Mouse (Mus musculus): ENCODE data around the gene Fam214a. TPM values are rescaled to one million over a fixed set of nuclear protein-coding genes. Genes with fewer than 3 reads are reported as not detected.

Fam214a gene
- polyA plus RNA-seq, 1 experiment from 2014 or later = 12.0 TPM

- H3K27me3 ChIP-seq = no peaks in the 10 kb centered on the region
Measured at GRCm38 (mm10) chr9:75019592-75019991, 66.9 kb downstream of the Fam214a start.

GRCm38 (mm10) chr9:75020561-75020960 is 67.9 kb downstream of the Fam214a start:
- Histone ChIP-seq H3K27ac (no peak overlapping the region), H3K4me1 (no peaks in the 10 kb centered on the region), H3K9me3 (no peaks in the 10 kb centered on the region), H3K9ac (no peak overlapping the region), H3K4me3 (no peak overlapping the region), H3K27me3 (no peaks in the 10 kb centered on the region), H3K4me2 (no peak overlapping the region), H3K36me3 (peaks cover 7% of the 10 kb centered on the region; the same call in 1 of the 2 replicates)
- 73% methylated on average over 4 of the region's 4 CpGs for WGBS
- ATAC-seq (ENCODE audit: borderline replicate concordance, extremely low read depth, low FRiP score, low TSS enrichment) = no peak

More at GRCm38 (mm10) chr9:75019592-75019991, 66.9 kb downstream of the Fam214a start:
- ATAC-seq (ENCODE audit: borderline replicate concordance, extremely low read depth, low FRiP score, low TSS enrichment) = no peak
- Histone ChIP-seq H3K9ac (no peak overlapping the region), H3K4me2 (no peak overlapping the region), H3K27ac (no peak overlapping the region), H3K4me3 (no peak overlapping the region), H3K9me3 (no peaks in the 10 kb centered on the region), H3K36me3 (peaks cover 7% of the 10 kb centered on the region; the same call in 1 of the 2 replicates), H3K4me1 (no peaks in the 10 kb centered on the region)
- WGBS = 74% methylated on average over 3 of the region's 3 CpGs

- no peak overlapping the region for H3K9ac ChIP-seq
- peaks cover 7% of the 10 kb centered on the region; the same call in 1 of the 2 replicates for H3K36me3 ChIP-seq
- no peak overlapping the region for H3K4me2 ChIP-seq
- H3K4me1 ChIP-seq = no peaks in the 10 kb centered on the region
- no peak overlapping the region for H3K4me3 ChIP-seq
- 74% methylated on average over 7 of the region's 7 CpGs for WGBS
- H3K27ac ChIP-seq = no peak overlapping the region
- ATAC-seq (ENCODE audit: borderline replicate concordance, extremely low read depth, low FRiP score, low TSS enrichment) = no peak
- H3K9me3 ChIP-seq = no peaks in the 10 kb centered on the region
- no peaks in the 10 kb centered on the region for H3K27me3 ChIP-seq
Measured at GRCm38 (mm10) chr9:75022546-75022945, 69.9 kb downstream of the Fam214a start.

- Histone ChIP-seq H3K9me3 (no peaks in the 10 kb centered on the region), H3K27me3 (no peaks in the 10 kb centered on the region), H3K9ac (no peak overlapping the region), H3K4me2 (no peak overlapping the region), H3K4me1 (no peaks in the 10 kb centered on the region), H3K36me3 (peaks cover 7% of the 10 kb centered on the region; the same call in 1 of the 2 replicates), H3K4me3 (no peak overlapping the region), H3K27ac (no peak overlapping the region)
- WGBS = 52% methylated on average over 5 of the region's 5 CpGs
- ATAC-seq (ENCODE audit: borderline replicate concordance, extremely low read depth, low FRiP score, low TSS enrichment) = no peak
Measured at GRCm38 (mm10) chr9:75023150-75023894, 70.6 kb downstream of the Fam214a start.

DNA sequence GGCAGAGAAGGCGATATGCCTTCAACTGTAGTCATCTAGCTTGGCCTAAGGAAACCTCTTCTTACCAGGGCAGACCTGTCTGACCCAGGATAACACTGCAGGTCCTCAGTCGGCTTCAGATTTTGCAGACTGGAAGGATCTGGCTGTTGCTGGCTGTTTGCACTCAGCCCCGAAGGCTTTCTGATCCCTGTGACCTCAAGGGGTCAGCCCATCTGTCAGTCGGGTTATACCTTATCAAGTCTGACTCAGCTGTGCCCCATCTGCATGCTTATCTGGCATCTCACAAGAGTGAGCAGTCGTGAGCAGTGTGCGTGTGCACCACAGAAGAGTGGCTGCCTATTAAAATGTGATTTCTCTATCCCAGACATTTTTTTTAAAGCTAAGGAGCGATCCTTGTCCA is 71.4 kb downstream of the Fam214a start:
- WGBS = 36% methylated on average over 7 of the region's 7 CpGs
- ATAC-seq (ENCODE audit: borderline replicate concordance, extremely low read depth, low FRiP score, low TSS enrichment) = no peak
- H3K27ac ChIP-seq = no peak overlapping the region
- H3K9me3 ChIP-seq = no peaks in the 10 kb centered on the region
- H3K36me3 ChIP-seq = peaks cover 7% of the 10 kb centered on the region; the same call in 1 of the 2 replicates
- no peaks in the 10 kb centered on the region for H3K27me3 ChIP-seq
- no peak overlapping the region for H3K4me3 ChIP-seq
- H3K4me2 ChIP-seq = no peak overlapping the region
- H3K9ac ChIP-seq = no peak overlapping the region
- H3K4me1 ChIP-seq = no peaks in the 10 kb centered on the region

DNA sequence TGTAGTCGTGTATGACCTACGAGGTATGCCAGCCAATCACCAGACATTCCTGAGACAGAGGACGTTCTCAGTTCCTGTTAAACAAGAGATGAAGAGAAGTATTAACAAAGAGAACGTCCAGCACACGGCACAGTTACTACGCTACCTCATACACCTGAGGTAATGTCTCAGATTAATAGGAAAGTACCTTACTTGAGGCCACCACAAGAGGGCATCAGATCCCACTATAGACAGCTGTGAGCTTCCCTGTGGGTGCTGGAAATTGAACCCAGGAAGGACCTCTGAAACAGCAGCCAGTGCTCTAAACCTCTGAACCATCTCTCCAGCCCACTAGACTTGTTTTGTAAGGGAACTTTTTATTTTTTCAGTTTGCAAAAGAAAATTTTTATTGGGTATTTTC is 73.0 kb downstream of the Fam214a start:
- H3K9ac ChIP-seq = no peak overlapping the region
- 75% methylated on average over 6 of the region's 6 CpGs for WGBS
- no peak for ATAC-seq (ENCODE audit: borderline replicate concordance, extremely low read depth, low FRiP score, low TSS enrichment)
- H3K36me3 ChIP-seq = no peaks in the 10 kb centered on the region
- no peaks in the 10 kb centered on the region for H3K27me3 ChIP-seq
- no peak overlapping the region for H3K4me3 ChIP-seq
- H3K4me2 ChIP-seq = no peak overlapping the region
- no peaks in the 10 kb centered on the region for H3K4me1 ChIP-seq
- no peak overlapping the region for H3K27ac ChIP-seq
- H3K9me3 ChIP-seq = no peaks in the 10 kb centered on the region

- H3K4me3 ChIP-seq = no peak overlapping the region
- no peak overlapping the region for H3K27ac ChIP-seq
- no peak overlapping the region for H3K9ac ChIP-seq
- 89% methylated on average over 1 of the region's 1 CpGs for WGBS
- no peak overlapping the region for H3K4me2 ChIP-seq
- no peaks in the 10 kb centered on the region for H3K36me3 ChIP-seq
- H3K27me3 ChIP-seq = no peaks in the 10 kb centered on the region
- H3K4me1 ChIP-seq = no peaks in the 10 kb centered on the region
- no peak for ATAC-seq (ENCODE audit: borderline replicate concordance, extremely low read depth, low FRiP score, low TSS enrichment)
- no peaks in the 10 kb centered on the region for H3K9me3 ChIP-seq
Measured at GRCm38 (mm10) chr9:75032408-75032807, 79.7 kb downstream of the Fam214a start.

DNA sequence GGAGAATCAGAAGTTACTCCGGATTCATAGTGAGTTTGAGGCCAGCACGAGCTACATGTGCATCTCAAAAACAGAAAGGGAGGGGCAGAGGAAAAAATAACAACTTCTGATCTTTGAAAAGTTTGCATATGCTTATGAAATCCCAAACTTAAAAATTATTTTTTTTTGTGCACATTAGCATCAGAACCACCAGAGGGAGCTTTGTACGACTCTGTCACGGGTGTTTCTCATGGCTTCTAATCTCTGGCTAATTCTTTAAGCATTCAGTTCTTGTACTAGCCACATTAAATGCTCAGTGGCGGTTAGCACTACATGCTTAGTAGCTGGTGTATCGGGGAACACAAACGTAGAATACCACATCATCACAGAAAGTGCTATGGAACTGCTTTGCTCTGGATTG is 80.5 kb downstream of the Fam214a start:
- Histone ChIP-seq H3K27me3 (no peaks in the 10 kb centered on the region), H3K9ac (no peak overlapping the region), H3K9me3 (no peaks in the 10 kb centered on the region), H3K27ac (no peak overlapping the region), H3K4me1 (no peaks in the 10 kb centered on the region), H3K4me2 (no peak overlapping the region), H3K36me3 (no peaks in the 10 kb centered on the region), H3K4me3 (no peak overlapping the region)
- no peak for ATAC-seq (ENCODE audit: borderline replicate concordance, extremely low read depth, low FRiP score, low TSS enrichment)
- 49% methylated on average over 7 of the region's 7 CpGs for WGBS

- H3K4me3 ChIP-seq = no peak overlapping the region
- H3K27me3 ChIP-seq = no peaks in the 10 kb centered on the region
- WGBS = 37% methylated on average over 1 of the region's 1 CpGs
- H3K4me1 ChIP-seq = peaks cover 11% of the 10 kb centered on the region
- H3K9ac ChIP-seq = no peak overlapping the region
- ATAC-seq (ENCODE audit: borderline replicate concordance, extremely low read depth, low FRiP score, low TSS enrichment) = no peak
- no peaks in the 10 kb centered on the region for H3K9me3 ChIP-seq
- H3K27ac ChIP-seq = no peak overlapping the region
- no peak overlapping the region for H3K4me2 ChIP-seq
- no peaks in the 10 kb centered on the region for H3K36me3 ChIP-seq
Measured at GRCm38 (mm10) chr9:75034691-75035090, 82.0 kb downstream of the Fam214a start.

- Histone ChIP-seq H3K4me2 (no peak overlapping the region), H3K9ac (no peak overlapping the region), H3K27ac (no peak overlapping the region), H3K36me3 (no peaks in the 10 kb centered on the region), H3K27me3 (no peaks in the 10 kb centered on the region), H3K4me3 (no peak overlapping the region), H3K9me3 (no peaks in the 10 kb centered on the region), H3K4me1 (peaks cover 16% of the 10 kb centered on the region)
- 65% methylated on average over 4 of the region's 4 CpGs for WGBS
- ATAC-seq (ENCODE audit: borderline replicate concordance, extremely low read depth, low FRiP score, low TSS enrichment) = no peak
Measured at GRCm38 (mm10) chr9:75035944-75036343, 83.3 kb downstream of the Fam214a start.

DNA sequence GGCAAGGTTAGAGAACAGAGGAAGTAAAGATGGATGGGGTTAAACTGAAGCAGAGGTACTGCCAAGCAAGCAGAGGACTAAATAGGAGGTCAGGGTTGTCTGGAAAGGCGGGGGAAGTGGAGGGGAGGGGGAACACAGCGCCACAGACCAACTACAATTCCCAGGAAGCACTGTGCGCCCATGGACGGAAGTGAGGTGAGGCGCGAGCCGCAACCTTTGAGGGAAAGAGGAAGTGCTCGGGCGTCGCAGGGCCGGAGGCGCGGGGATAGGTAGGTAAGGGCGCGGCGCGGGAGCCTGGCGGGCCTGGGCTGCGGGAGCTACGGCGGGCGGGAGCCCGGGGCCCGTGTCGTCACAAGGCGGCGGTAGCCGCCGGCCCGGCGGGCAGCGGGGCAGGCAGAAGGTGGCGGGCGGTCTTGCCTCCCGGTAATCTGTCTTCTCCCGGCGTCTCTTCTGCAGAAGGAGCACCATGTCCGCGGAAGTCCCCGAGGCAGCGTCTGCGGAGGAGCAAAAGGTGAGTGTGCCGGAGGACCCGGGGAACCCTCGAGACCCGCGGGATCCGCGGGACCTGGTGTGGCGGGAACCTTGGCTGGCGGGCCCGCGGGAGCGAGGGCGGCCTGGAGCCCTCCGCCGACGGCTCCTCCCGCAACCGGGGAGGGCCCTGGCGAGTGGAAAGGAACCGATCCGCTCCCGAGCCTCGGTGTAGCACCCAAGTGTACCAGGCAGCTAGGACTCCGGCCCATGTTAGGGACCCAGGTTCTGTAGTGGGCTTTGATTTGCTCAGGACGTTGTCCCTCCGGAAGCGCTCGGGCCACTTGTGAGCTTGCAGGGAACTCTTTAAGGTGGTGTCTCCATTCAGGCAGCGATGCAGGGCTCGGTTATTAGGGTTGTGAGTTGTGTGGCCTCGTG is 85.0 kb downstream of the Fam214a start, which contains the start of gene Arpp19:
TSS of gene Arpp19 (plus strand) at position 164 of the 906 bp plus-strand sequence.
- peak within 1 kb of the TSS; percentile 69 for H3K27ac ChIP-seq
- H3K9ac ChIP-seq = peak within 1 kb of the TSS; percentile 95
- no peaks in the 10 kb centered on the region for H3K9me3 ChIP-seq
- H3K36me3 ChIP-seq = no peaks in the 10 kb centered on the region
- peaks cover 16% of the 10 kb centered on the region for H3K4me1 ChIP-seq
- H3K4me2 ChIP-seq = peak within 1 kb of the TSS; percentile 58
- ATAC-seq (ENCODE audit: borderline replicate concordance, extremely low read depth, low FRiP score, low TSS enrichment) = peak; percentile 96
- H3K4me3 ChIP-seq = peak within 1 kb of the TSS; percentile 93
- WGBS = under 1% methylated on average over 73 of the region's 73 CpGs
- H3K27me3 ChIP-seq = no peaks in the 10 kb centered on the region

DNA sequence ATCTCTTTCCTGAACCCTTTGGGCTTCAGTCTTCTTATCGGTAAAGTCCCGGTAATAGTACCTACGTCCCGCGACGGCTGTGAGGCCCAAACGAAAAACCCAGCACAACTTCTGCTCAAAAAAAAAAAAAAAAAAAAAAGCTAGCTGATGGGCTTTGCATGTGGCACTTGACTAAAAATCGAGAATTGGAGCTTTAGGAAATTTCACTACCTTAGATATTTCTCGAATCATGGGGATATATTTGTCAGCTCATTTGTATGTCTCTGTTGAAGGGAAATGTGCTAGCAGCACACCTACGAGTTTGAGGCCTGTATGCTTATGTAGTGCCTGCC is 85.6 kb downstream of the Fam214a start:
- Histone ChIP-seq H3K4me2 (peak overlapping the region; percentile 58), H3K9ac (peak overlapping the region; percentile 95), H3K27me3 (no peaks in the 10 kb centered on the region), H3K4me1 (peaks cover 16% of the 10 kb centered on the region), H3K27ac (no peak overlapping the region), H3K9me3 (no peaks in the 10 kb centered on the region), H3K4me3 (peak overlapping the region; percentile 93), H3K36me3 (0 out of 2 replicates have a peak, but pooled peaks cover 4% of the 10 kb centered on the region)
- ATAC-seq (ENCODE audit: borderline replicate concordance, extremely low read depth, low FRiP score, low TSS enrichment) = no peak
- under 1% methylated on average over 10 of the region's 10 CpGs for WGBS
